Mouse (Mus musculus) erythroblast, embryonic 14.5 days (primary cell): ENCODE measurements around the gene Sh3glb1. TPM values are rescaled to one million over a fixed set of nuclear protein-coding genes. Genes with fewer than 3 reads are reported as not detected.
A peak's percentile ranks its signal among the peaks of the same experiment; 100 is the strongest.
"Not testable (repeated sequence)": the region's sequence is repeated elsewhere in the genome, so short reads cannot be mapped to it uniquely, and the experiment has no call there.

ENCODE experiments used
- H3K27me3 ChIP-seq: 2 replicates; pipeline ENCODE4 v1.6.1; 2012; ENCODE audit warnings: inconsistent platforms; ENCODE audit not compliant: control insufficient read depth
- H3K36me3 ChIP-seq: 2 replicates; pipeline ENCODE4 v1.6.1; 2012; ENCODE audit warnings: mild to moderate bottlenecking, inconsistent platforms; ENCODE audit not compliant: control insufficient read depth
- H3K4me1 ChIP-seq: 2 replicates; pipeline ENCODE4 v1.6.1; 2012; ENCODE audit warnings: inconsistent platforms; ENCODE audit not compliant: control insufficient read depth
- H3K4me3 ChIP-seq: replicated peaks from 2 replicates; pipeline ENCODE3; 2012; ENCODE audit warnings: moderate library complexity, mild to moderate bottlenecking, inconsistent platforms
- H3K9me3 ChIP-seq: 2 replicates; pipeline ENCODE4 v1.6.1; 2012; ENCODE audit warnings: low read length, inconsistent platforms, mixed read lengths; ENCODE audit not compliant: control insufficient read depth
- GATA1 ChIP-seq: IDR thresholded peaks from 2 replicates; pipeline ENCODE4 v1.6.1; 2012; ENCODE audit warnings: low read length, inconsistent platforms, mixed read lengths
- TAL1 ChIP-seq: IDR thresholded peaks from 3 replicates; pipeline ENCODE4 v1.6.1; 2012; ENCODE audit warnings: low read length, inconsistent platforms, mixed read lengths
- polyA plus RNA-seq: library from polyadenylated mRNA; stranded (reverse); fragments of >175 nt; gene quantifications from 2 replicates; pipeline ENCODE4 v1.2.3, GENCODE M21; 2012

Sh3glb1 gene
- 15.0 and 16.1 TPM in 2 replicates for polyA plus RNA-seq

DNA sequence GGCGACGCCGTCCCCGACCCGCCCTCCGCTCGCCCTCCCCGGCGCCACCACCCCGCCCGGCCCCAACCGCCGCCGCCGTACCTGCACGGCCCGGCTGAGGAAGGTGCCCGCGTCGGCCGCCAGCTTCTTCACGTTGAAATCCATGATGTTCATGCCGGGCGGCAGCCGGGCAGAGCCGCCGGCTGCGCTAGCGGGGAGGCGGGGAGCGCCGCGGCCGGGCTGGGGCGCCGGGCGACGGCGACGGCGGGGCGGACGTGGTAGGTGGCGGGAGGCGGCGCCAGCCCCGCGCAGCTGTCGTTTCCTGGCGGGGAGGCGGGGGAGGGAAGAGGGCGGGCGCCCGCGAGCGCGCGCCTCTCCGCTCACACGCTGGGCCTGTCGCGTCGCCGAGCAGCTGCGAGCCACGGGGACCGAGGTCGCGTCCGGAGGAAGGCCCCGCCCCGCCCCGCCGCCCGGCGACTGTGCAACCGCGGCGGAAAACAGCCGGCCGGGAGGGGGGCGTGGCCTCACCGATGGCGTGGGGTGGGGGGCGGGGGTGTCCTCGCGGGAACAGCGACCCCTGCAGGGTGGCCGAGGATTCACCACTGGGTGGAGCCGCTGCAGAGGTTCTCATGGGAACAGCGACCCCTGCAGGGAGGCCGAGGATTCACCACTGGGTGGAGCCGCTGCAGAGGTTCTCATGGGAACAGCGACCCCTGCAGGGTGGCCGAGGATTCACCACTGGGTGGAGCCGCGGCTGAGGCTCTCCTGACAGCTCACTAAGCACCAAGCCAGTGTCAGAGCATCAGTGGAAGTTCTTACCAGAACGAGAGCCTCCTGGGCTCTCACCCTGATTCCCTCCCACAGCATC lies at the start of gene Sh3glb1:
Gene Sh3glb1, minus strand, starts transcription at position 435 of the 847 bp plus-strand sequence.
- Histone ChIP-seq H3K36me3 (peaks cover 29% of the 10 kb centered on the region), H3K4me1 (peaks cover 63% of the 10 kb centered on the region), H3K4me3 (peak within 1 kb of the TSS; percentile 90), H3K9me3 (no peaks in the 10 kb centered on the region), H3K27me3 (no peaks in the 10 kb centered on the region)
- TF ChIP-seq TAL1 (no peak), GATA1 (no peak)

GRCm38 (mm10) chr3:144765161-144765560 lies 45.0 kb upstream of the Sh3glb1 start:
- H3K27me3 ChIP-seq = no peaks in the 10 kb centered on the region
- no peak overlapping the region for H3K4me3 ChIP-seq
- no peaks in the 10 kb centered on the region for H3K36me3 ChIP-seq
- H3K4me1 ChIP-seq = peaks cover 6% of the 10 kb centered on the region
- no peak for TF ChIP-seq GATA1
- no peak for TF ChIP-seq TAL1
- H3K9me3 ChIP-seq = no peaks in the 10 kb centered on the region

GRCm38 (mm10) chr3:144761454-144761853 lies 41.3 kb upstream of the Sh3glb1 start:
- Histone ChIP-seq H3K27me3 (no peaks in the 10 kb centered on the region), H3K4me1 (peaks cover 6% of the 10 kb centered on the region), H3K4me3 (no peak overlapping the region), H3K36me3 (no peaks in the 10 kb centered on the region), H3K9me3 (no peaks in the 10 kb centered on the region)
- TF ChIP-seq GATA1 (no peak), TAL1 (no peak)

- no peak within 1 kb of the TSS for H3K4me3 ChIP-seq
- TF ChIP-seq GATA1 = no peak
- H3K27me3 ChIP-seq = no peaks in the 10 kb centered on the region
- no peaks in the 10 kb centered on the region for H3K36me3 ChIP-seq
- peaks cover 6% of the 10 kb centered on the region for H3K4me1 ChIP-seq
- H3K9me3 ChIP-seq = no peaks in the 10 kb centered on the region
These were observed 40.6 kb upstream of the Sh3glb1 start, which contains the start of gene Clca3a1 for GRCm38 (mm10) chr3:144760592-144761309. Gene Clca3a1 (minus strand): TSS chr3:144760977.

DNA sequence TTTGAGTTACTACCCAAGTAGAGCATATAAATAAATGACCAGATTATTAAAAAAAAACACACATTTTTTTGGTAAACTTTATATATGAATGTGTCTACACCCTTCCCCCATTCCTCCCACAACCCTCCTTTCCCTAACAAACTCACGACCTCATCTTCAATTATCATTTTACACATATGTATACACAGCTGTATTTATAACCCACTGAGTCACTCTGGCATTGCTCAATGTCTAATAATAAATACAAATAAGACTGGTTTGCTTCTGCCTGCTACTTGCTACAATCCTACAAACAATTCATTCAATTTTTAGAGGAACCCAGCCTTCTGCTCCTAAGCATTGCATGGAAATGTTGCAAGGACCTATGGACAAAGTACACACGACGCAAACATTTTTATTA lies 39.6 kb upstream of the Sh3glb1 start:
- TF ChIP-seq TAL1 (no peak), GATA1 (no peak)
- peaks cover 6% of the 10 kb centered on the region for H3K4me1 ChIP-seq
- H3K36me3 ChIP-seq = no peaks in the 10 kb centered on the region
- H3K27me3 ChIP-seq = no peaks in the 10 kb centered on the region
- no peak overlapping the region for H3K4me3 ChIP-seq
- H3K9me3 ChIP-seq = no peaks in the 10 kb centered on the region

DNA sequence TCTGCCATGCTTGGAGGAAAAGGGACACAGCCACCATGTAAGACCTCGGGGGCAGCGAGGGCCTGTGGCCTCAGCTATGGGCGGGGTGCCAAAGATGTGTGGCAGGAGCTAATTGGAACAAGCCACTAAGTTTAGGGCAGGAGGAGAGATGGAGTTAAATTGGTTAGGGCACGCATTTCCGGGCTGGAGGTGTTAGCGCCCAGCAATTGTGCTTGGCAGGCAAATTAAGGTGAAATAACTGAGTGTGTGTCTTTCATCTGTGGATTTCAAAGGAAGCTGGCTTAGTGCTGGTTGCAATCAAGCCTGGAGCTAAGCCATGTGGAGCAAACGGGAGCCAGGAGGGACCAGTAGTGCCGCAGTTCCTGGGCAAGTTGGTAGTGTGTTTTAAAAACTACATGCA lies 36.0 kb upstream of the Sh3glb1 start:
- not testable (repeated sequence) for H3K9me3 ChIP-seq, H3K27me3 ChIP-seq, H3K4me3 ChIP-seq, H3K4me1 ChIP-seq, H3K36me3 ChIP-seq

DNA sequence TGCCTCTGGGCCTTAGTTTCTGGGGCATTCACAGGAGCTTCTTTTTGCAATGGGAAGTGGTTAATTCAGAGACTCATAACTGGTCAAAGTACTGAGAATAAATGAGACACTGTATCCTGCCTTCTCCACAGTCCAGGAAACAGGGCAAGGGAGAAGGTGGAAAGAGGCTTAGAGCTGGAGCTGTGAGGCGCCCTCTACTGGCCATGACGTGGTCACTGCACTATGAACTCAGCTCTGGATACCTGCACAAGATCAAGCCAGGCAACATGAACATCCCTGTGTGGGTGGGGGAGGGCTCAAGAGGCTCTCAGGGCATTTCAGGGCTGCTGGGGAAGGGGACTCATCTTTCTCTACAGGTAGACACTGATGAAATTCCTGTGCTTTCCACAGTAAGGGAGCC lies 33.0 kb upstream of the Sh3glb1 start:
- H3K4me1 ChIP-seq = no peaks in the 10 kb centered on the region
- H3K9me3 ChIP-seq = no peaks in the 10 kb centered on the region
- no peak overlapping the region for H3K4me3 ChIP-seq
- no peaks in the 10 kb centered on the region for H3K27me3 ChIP-seq
- no peak for TF ChIP-seq TAL1
- no peak for TF ChIP-seq GATA1
- H3K36me3 ChIP-seq = no peaks in the 10 kb centered on the region

DNA sequence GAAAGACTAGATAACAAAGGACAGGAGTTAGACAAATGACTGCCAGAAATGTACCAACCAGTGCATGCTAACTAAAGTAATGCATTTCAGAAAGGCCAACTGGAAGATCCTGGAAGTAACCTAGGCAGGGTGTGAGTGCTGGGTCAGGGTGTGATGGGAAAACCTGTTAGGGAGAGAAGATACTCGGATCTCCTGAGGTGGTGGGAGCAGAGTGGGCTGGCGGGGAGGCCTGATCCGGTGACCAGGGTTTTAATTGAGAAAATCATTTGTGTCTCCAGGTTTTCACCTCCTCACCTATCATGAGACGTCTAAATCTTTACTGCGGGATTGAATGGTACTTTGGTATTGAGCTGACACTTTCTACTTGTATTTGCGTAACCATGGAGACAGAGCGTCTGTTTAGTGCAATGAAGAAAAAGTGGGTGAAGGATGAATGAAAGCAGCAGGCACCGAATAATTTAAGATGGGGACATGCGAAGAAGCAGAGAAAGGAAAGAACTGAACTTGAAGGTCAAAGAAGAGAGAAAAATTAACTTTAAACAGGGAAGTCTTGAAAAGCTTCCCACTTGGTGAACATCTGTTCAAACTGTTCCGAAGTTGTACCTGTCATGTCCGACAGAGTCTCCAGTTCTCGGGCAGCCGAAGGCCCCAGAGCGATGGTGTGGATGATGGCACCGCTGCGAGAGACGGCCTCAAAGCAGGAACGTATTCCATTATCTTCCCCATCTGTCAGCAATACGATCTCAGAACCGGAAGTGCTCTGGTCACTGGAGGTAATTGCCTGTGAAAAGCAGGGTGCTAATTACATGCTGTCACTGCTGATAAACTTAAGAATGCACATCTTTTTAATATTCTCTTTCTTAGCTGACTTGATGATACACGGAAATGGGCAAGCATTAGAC lies 29.2 kb upstream of the Sh3glb1 start:
- H3K4me1 ChIP-seq, H3K27me3 ChIP-seq, H3K4me3 ChIP-seq, H3K9me3 ChIP-seq, H3K36me3 ChIP-seq: not testable (repeated sequence)

GRCm38 (mm10) chr3:144747706-144748105 lies 27.6 kb upstream of the Sh3glb1 start:
- H3K36me3 ChIP-seq, H3K9me3 ChIP-seq, H3K4me3 ChIP-seq, H3K4me1 ChIP-seq, H3K27me3 ChIP-seq: not testable (repeated sequence)

DNA sequence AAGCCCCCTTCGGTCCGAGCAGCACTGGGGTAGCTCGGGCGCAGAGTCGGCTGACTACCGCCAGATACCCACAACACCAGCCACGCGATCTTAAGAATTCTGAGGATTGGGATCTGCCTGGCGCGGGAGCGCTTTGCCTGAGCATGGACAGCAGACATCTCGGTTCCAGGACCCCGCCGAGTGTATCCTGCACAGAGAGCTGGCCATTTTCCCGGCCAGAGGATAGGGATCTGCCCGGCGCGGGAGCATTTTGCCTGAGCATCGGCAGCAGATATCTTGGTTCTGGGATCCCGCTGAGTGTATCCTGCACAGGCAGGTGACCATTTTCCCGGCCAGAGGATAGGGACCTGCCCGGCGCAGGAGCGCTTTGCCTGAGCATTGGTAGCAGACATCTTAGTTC lies 18.3 kb upstream of the Sh3glb1 start:
- not testable (repeated sequence) for H3K9me3 ChIP-seq, H3K4me3 ChIP-seq, H3K4me1 ChIP-seq, H3K27me3 ChIP-seq, H3K36me3 ChIP-seq
